Mouse (Mus musculus) hindbrain, embryonic 15.5 days (tissue): ENCODE measurements around the gene Cfap45. TPM values are rescaled to one million over a fixed set of nuclear protein-coding genes. Genes with fewer than 3 reads are reported as not detected.

Source experiments
- ATAC-seq: fragments of 200-750 bp; cut with Nextera tagmentation; 2 replicates; pipeline ENCODE4 v1.8.0; 2017; ENCODE audit warnings: low read depth, moderate number of reproducible peaks, moderate TSS enrichment; ENCODE audit not compliant: low FRiP score
- H3K27ac ChIP-seq: fragments of 300-500 bp; sonication (generic); replicated peaks from 2 replicates; pipeline ENCODE4 v1.5.1; 2015; ENCODE audit warnings: mild to moderate bottlenecking, inconsistent platforms
- H3K27me3 ChIP-seq: fragments of 300-500 bp; sonication (generic); 2 replicates; pipeline ENCODE4 v1.6.1; 2015; ENCODE audit warnings: control low read depth, inconsistent platforms
- H3K36me3 ChIP-seq: fragments of 300-500 bp; sonication (generic); 2 replicates; pipeline ENCODE4 v1.6.1; 2015; ENCODE audit warnings: control low read depth, inconsistent platforms
- H3K4me1 ChIP-seq: fragments of 300-500 bp; sonication (generic); replicated peaks from 2 replicates; pipeline ENCODE4 v1.6.1; 2015; ENCODE audit warnings: control low read depth, inconsistent platforms
- H3K4me2 ChIP-seq: fragments of 300-500 bp; sonication (generic); 2 replicates; pipeline ENCODE4 v1.6.1; 2015; ENCODE audit warnings: moderate library complexity, mild to moderate bottlenecking, inconsistent platforms
- H3K4me3 ChIP-seq: fragments of 300-500 bp; sonication (generic); 2 replicates; pipeline ENCODE4 v1.5.1; 2015; ENCODE audit warnings: mild to moderate bottlenecking, inconsistent platforms
- H3K9ac ChIP-seq: fragments of 300-500 bp; sonication (generic); 2 replicates; pipeline ENCODE4 v1.6.1; 2015; ENCODE audit warnings: inconsistent platforms
- H3K9me3 ChIP-seq: fragments of 300-500 bp; sonication (generic); 2 replicates; pipeline ENCODE4 v1.6.1; 2016; ENCODE audit warnings: control low read depth, inconsistent platforms
- WGBS: fragments of 180-500 bp; shearing (Covaris S2); methylation state at CpG from one replicate; pipeline ENCODE4 v1.1.7; 2015; 5-methylcytosine and 5-hydroxymethylcytosine counted together
- polyA plus RNA-seq: library from polyadenylated mRNA; unstranded; fragments of >200 nt; fragmentation: Nextera tagmentation; extraction: Ambion mirVana; gene quantifications from 2 replicates; pipeline ENCODE4 v1.2.1, GENCODE M21; 2015

Cfap45 gene
- polyA plus RNA-seq, 1 experiment from 2014 or later: 4.6 TPM

GRCm38 (mm10) chr1:172509983-172510382, 10.6 kb upstream of the Cfap45 start:
- Histone ChIP-seq H3K9me3 (no peaks in the 10 kb centered on the region), H3K36me3 (no peaks in the 10 kb centered on the region), H3K4me2 (no peak overlapping the region), H3K4me3 (no peak overlapping the region), H3K27me3 (no peaks in the 10 kb centered on the region), H3K4me1 (peaks cover 12% of the 10 kb centered on the region), H3K27ac (no peak overlapping the region), H3K9ac (no peak overlapping the region)
- WGBS: 55% methylated on average over 8 of the region's 8 CpGs
- ATAC-seq: no peak

- no peaks in the 10 kb centered on the region for H3K36me3 ChIP-seq
- no peak overlapping the region for H3K9ac ChIP-seq
- H3K27ac ChIP-seq: no peak overlapping the region
- H3K27me3 ChIP-seq: no peaks in the 10 kb centered on the region
- no peak overlapping the region for H3K4me2 ChIP-seq
- H3K9me3 ChIP-seq: no peaks in the 10 kb centered on the region
- no peak for ATAC-seq
- H3K4me3 ChIP-seq: no peak overlapping the region
- WGBS: 31% methylated on average over 13 of the region's 13 CpGs
- H3K4me1 ChIP-seq: peaks cover 12% of the 10 kb centered on the region
Observed at GRCm38 (mm10) chr1:172510421-172510972, 10.1 kb upstream of the Cfap45 start.

- WGBS: 30% methylated on average over 13 of the region's 13 CpGs
- peak overlapping the region; percentile 34; the same call in 1 of the 2 replicates for H3K4me2 ChIP-seq
Observed at GRCm38 (mm10) chr1:172512962-172513361, 7.6 kb upstream of the Cfap45 start.

GRCm38 (mm10) chr1:172513525-172514212, 6.9 kb upstream of the Cfap45 start:
- ATAC-seq: no peak
- Histone ChIP-seq H3K9me3 (no peaks in the 10 kb centered on the region), H3K36me3 (no peaks in the 10 kb centered on the region), H3K27ac (0 out of 2 replicates have a peak overlapping the region, but pooled peaks have one; percentile 9), H3K4me2 (no peak overlapping the region), H3K4me3 (no peak overlapping the region), H3K9ac (no peak overlapping the region), H3K27me3 (no peaks in the 10 kb centered on the region), H3K4me1 (peaks cover 12% of the 10 kb centered on the region)
- WGBS: 74% methylated on average over 17 of the region's 17 CpGs

More at GRCm38 (mm10) chr1:172512962-172513361, 7.6 kb upstream of the Cfap45 start:
- no peaks in the 10 kb centered on the region for H3K27me3 ChIP-seq
- no peak for ATAC-seq
- H3K9me3 ChIP-seq: no peaks in the 10 kb centered on the region
- H3K4me1 ChIP-seq: peaks cover 12% of the 10 kb centered on the region
- H3K9ac ChIP-seq: no peak overlapping the region
- no peak overlapping the region for H3K4me3 ChIP-seq
- H3K36me3 ChIP-seq: no peaks in the 10 kb centered on the region
- no peak overlapping the region for H3K27ac ChIP-seq

GRCm38 (mm10) chr1:172514213-172514529, 6.4 kb upstream of the Cfap45 start:
- H3K9ac ChIP-seq: no peak overlapping the region
- H3K4me3 ChIP-seq: no peak overlapping the region
- H3K36me3 ChIP-seq: no peaks in the 10 kb centered on the region
- H3K4me2 ChIP-seq: no peak overlapping the region
- 78% methylated on average over 4 of the region's 4 CpGs for WGBS
- H3K9me3 ChIP-seq: no peaks in the 10 kb centered on the region
- H3K4me1 ChIP-seq: peaks cover 12% of the 10 kb centered on the region
- H3K27ac ChIP-seq: 0 out of 2 replicates have a peak overlapping the region, but pooled peaks have one; percentile 9
- H3K27me3 ChIP-seq: no peaks in the 10 kb centered on the region
- no peak for ATAC-seq

GRCm38 (mm10) chr1:172514551-172515268, 5.9 kb upstream of the Cfap45 start:
- Histone ChIP-seq H3K4me2 (no peak overlapping the region), H3K4me1 (peaks cover 12% of the 10 kb centered on the region), H3K27ac (0 out of 2 replicates have a peak overlapping the region, but pooled peaks have one; percentile 9), H3K27me3 (no peaks in the 10 kb centered on the region), H3K9me3 (no peaks in the 10 kb centered on the region), H3K36me3 (no peaks in the 10 kb centered on the region), H3K9ac (no peak overlapping the region), H3K4me3 (no peak overlapping the region)
- no peak for ATAC-seq
- WGBS: 78% methylated on average over 7 of the region's 7 CpGs

- H3K9me3 ChIP-seq: no peaks in the 10 kb centered on the region
- H3K4me1 ChIP-seq: peaks cover 16% of the 10 kb centered on the region
- H3K9ac ChIP-seq: no peak overlapping the region
- no peak for ATAC-seq
- no peak overlapping the region for H3K4me2 ChIP-seq
- H3K4me3 ChIP-seq: no peak overlapping the region
- no peak overlapping the region for H3K27ac ChIP-seq
- no peaks in the 10 kb centered on the region for H3K36me3 ChIP-seq
- no peaks in the 10 kb centered on the region for H3K27me3 ChIP-seq
- WGBS: 69% methylated on average over 1 of the region's 1 CpGs
Observed at GRCm38 (mm10) chr1:172515396-172515795, 5.2 kb upstream of the Cfap45 start.

- no peaks in the 10 kb centered on the region for H3K27me3 ChIP-seq
- no peaks in the 10 kb centered on the region for H3K9me3 ChIP-seq
- ATAC-seq: no peak
- no peak overlapping the region for H3K4me3 ChIP-seq
- H3K4me2 ChIP-seq: no peak overlapping the region
- H3K27ac ChIP-seq: no peak overlapping the region
- H3K4me1 ChIP-seq: peaks cover 21% of the 10 kb centered on the region
- no peaks in the 10 kb centered on the region for H3K36me3 ChIP-seq
- no peak overlapping the region for H3K9ac ChIP-seq
- 78% methylated on average over 4 of the region's 4 CpGs for whole genome bisulfite sequencing
Observed at GRCm38 (mm10) chr1:172518013-172518412, 2.6 kb upstream of the Cfap45 start.

- H3K36me3 ChIP-seq: no peaks in the 10 kb centered on the region
- H3K4me3 ChIP-seq: no peak overlapping the region
- 80% methylated on average over 6 of the region's 6 CpGs for WGBS
- ATAC-seq: no peak
- no peaks in the 10 kb centered on the region for H3K27me3 ChIP-seq
- no peak overlapping the region for H3K27ac ChIP-seq
- H3K4me2 ChIP-seq: no peak overlapping the region
- no peak overlapping the region for H3K9ac ChIP-seq
- H3K9me3 ChIP-seq: no peaks in the 10 kb centered on the region
- H3K4me1 ChIP-seq: peaks cover 14% of the 10 kb centered on the region
Observed at GRCm38 (mm10) chr1:172519644-172520043, 957 bp upstream of the Cfap45 start.

GRCm38 (mm10) chr1:172522524-172522923, 1.9 kb downstream of the Cfap45 start:
- no peak overlapping the region for H3K27ac ChIP-seq
- no peaks in the 10 kb centered on the region for H3K9me3 ChIP-seq
- no peak overlapping the region for H3K4me2 ChIP-seq
- H3K4me3 ChIP-seq: no peak overlapping the region
- WGBS: 72% methylated on average over 7 of the region's 7 CpGs
- ATAC-seq: no peak
- peaks cover 20% of the 10 kb centered on the region for H3K4me1 ChIP-seq
- no peaks in the 10 kb centered on the region for H3K36me3 ChIP-seq
- H3K27me3 ChIP-seq: no peaks in the 10 kb centered on the region
- no peak overlapping the region for H3K9ac ChIP-seq

GRCm38 (mm10) chr1:172523699-172524101, 3.1 kb downstream of the Cfap45 start:
- H3K9me3 ChIP-seq: no peaks in the 10 kb centered on the region
- H3K4me2 ChIP-seq: no peak overlapping the region
- ATAC-seq: no peak
- H3K36me3 ChIP-seq: no peaks in the 10 kb centered on the region
- 63% methylated on average over 12 of the region's 12 CpGs for WGBS
- peaks cover 20% of the 10 kb centered on the region for H3K4me1 ChIP-seq
- H3K27me3 ChIP-seq: no peaks in the 10 kb centered on the region
- no peak overlapping the region for H3K9ac ChIP-seq
- no peak overlapping the region for H3K27ac ChIP-seq
- no peak overlapping the region for H3K4me3 ChIP-seq

- H3K27ac ChIP-seq: no peak overlapping the region
- H3K4me2 ChIP-seq: peak overlapping the region; percentile 18; the same call in 1 of the 2 replicates
- no peaks in the 10 kb centered on the region for H3K27me3 ChIP-seq
- H3K9ac ChIP-seq: no peak overlapping the region
- 40% methylated on average over 15 of the region's 15 CpGs for WGBS
- H3K36me3 ChIP-seq: no peaks in the 10 kb centered on the region
- H3K4me1 ChIP-seq: peaks cover 18% of the 10 kb centered on the region
- ATAC-seq: no peak
- no peak overlapping the region for H3K4me3 ChIP-seq
- H3K9me3 ChIP-seq: no peaks in the 10 kb centered on the region
Observed at GRCm38 (mm10) chr1:172525027-172525764, 4.6 kb downstream of the Cfap45 start.
